Mouse (Mus musculus) E14TG2a.4 (cell line): ENCODE data around the gene Osgin1.

Source experiments
- CTCF ChIP-seq: conservative IDR thresholded peaks from 2 replicates; pipeline ENCODE4 v1.5.1; 2014; ENCODE audit warnings: low read length
- NANOG ChIP-seq: IDR thresholded peaks from 2 replicates; pipeline ENCODE4 v1.6.1; 2014; ENCODE audit warnings: borderline replicate concordance, low read length, mixed read lengths
- POU5F1 ChIP-seq: IDR thresholded peaks from 2 replicates; pipeline ENCODE4 v1.6.1; 2014; ENCODE audit warnings: low read length, borderline replicate concordance

DNA sequence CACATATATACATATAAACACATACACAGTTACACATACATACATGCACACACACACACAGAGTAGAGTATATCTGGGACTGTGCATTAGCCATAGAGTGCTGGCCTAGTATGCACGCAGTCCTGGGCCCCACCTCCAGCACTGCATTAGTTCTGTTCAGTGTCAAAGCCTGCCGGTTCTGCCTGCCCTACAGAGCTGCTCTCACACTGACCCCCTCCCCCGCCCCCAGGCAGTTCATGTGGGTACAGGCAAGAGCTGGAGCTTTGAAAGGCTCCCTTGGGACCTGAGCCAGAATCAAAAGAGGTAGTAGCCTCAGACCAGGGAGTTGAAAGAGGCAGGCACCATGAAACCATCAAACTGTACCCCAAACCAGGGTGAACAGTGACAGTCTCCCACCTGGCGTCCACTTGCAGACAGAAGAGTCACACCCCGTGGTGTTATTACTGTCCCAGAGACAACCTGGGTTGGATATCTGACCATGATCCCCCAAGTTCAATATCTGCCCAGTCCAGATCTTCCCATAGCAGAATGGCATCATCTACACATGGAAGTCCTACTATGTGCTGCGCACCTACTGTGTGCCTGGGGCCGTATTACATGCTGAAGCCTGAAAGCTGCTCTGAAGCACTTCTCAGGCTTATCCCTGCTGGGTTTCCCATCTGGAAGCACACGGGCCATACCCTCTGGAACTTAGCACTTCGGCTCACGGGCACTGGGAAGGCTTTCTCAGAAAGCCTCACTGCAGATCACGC, 50.4 kb downstream of the Osgin1 start:
- no peak for TF ChIP-seq CTCF
- no peak for TF ChIP-seq NANOG
- no peak for TF ChIP-seq POU5F1
